In genomic region chr2:44399191-44399926, GRCm38 (mm10) we compare ENCODE assay signal across 20 mouse cellular contexts.
DNase-seq lines count a peak whose midpoint lies in the region; ATAC-seq and TF ChIP-seq lines count a peak whose summit lies in the region.
"Had no signal": no experiment of that assay in that cellular context is flagged by ENCODE, and none has a peak within 500 bp of the region (broad histone marks: within the 10 kb centered on the region; RNA-seq: fewer than 3 reads in every experiment).

No protein-coding gene starts in this region.

- H3K9me3 ChIP-seq in forebrain, embryonic 15.5 days: no peaks in the 10 kb centered on the region
- H3K9me3 ChIP-seq in forebrain, embryonic 11.5 days (ENCODE audit: control insufficient read depth, low read length): no peaks in the 10 kb centered on the region
- no peaks in the 10 kb centered on the region for H3K9me3 ChIP-seq in lung, embryonic 15.5 days
- H3K9me3 ChIP-seq: embryonic facial prominence, embryonic 13.5 days; limb, embryonic 15.5 days; liver, embryonic 15.5 days; midbrain, embryonic 12.5 days had no signal

- no peak for TF ChIP-seq CTCF in cerebellum, adult 2 months (IDR thresholded peaks at IDR 0.05; ENCODE audit: borderline replicate concordance, insufficient read depth, low read depth, low read length)

- no peak for DNase-seq in forebrain, embryonic 11.5 days (ENCODE audit: low spot score)
- no peak for DNase-seq in lung, postnatal 36 days
- DNase-seq in cerebellum, adult 2 months: peak; percentile 19 to 74
- peak; percentile 25 to 57 for DNase-seq in cerebellum, postnatal 25 days
- DNase-seq in embryo, embryonic 10.5 days (ENCODE audit: low spot score): no peak
- DNase-seq in thymus, postnatal 36 days: no peak
- DNase-seq: adrenal gland, adult 2 months; gastrocnemius, adult 2 months; kidney, adult 11 months; layer of hippocampus, adult 9-11 months; thymus, adult 18-20 months; thymus, postnatal 4 days had no signal

- no peak for TF ChIP-seq POLR2A in cerebellum, adult 2 months (IDR thresholded peaks at IDR 0.05; ENCODE audit: borderline replicate concordance, insufficient read depth, low read length)

- H3K4me1 ChIP-seq in forebrain, embryonic 15.5 days: peaks cover 18% of the 10 kb centered on the region; the same call in 1 of the 2 replicates
- no peaks in the 10 kb centered on the region for H3K4me1 ChIP-seq in forebrain, embryonic 11.5 days (replicated peaks; ENCODE audit: control insufficient read depth, insufficient read depth, low read length)
- peaks cover 13% of the 10 kb centered on the region for H3K4me1 ChIP-seq in lung, embryonic 15.5 days
- H3K4me1 ChIP-seq in cerebellum, adult 2 months (ENCODE audit: control insufficient read depth, insufficient read depth, low read length): no peaks in the 10 kb centered on the region; the same call in 1 of the 2 replicates
- H3K4me1 ChIP-seq: liver, embryonic 15.5 days had no signal

- no peaks in the 10 kb centered on the region for H3K27me3 ChIP-seq in forebrain, embryonic 15.5 days
- no peaks in the 10 kb centered on the region for H3K27me3 ChIP-seq in forebrain, embryonic 11.5 days (ENCODE audit: control insufficient read depth, insufficient read depth, low read length)
- H3K27me3 ChIP-seq in lung, embryonic 15.5 days: no peaks in the 10 kb centered on the region
- no peaks in the 10 kb centered on the region; the same call in 1 of the 2 replicates for H3K27me3 ChIP-seq in cerebellum, adult 2 months (ENCODE audit: control insufficient read depth, insufficient read depth, low read length)
- H3K27me3 ChIP-seq: embryonic facial prominence, embryonic 13.5 days; limb, embryonic 15.5 days; liver, embryonic 15.5 days; midbrain, embryonic 12.5 days had no signal

- H3K4me3 ChIP-seq in forebrain, embryonic 15.5 days: no peak overlapping the region
- no peak overlapping the region for H3K4me3 ChIP-seq in forebrain, embryonic 11.5 days (ENCODE audit: low read depth, low read length)
- no peak overlapping the region for H3K4me3 ChIP-seq in lung, embryonic 15.5 days
- no peak overlapping the region for H3K4me3 ChIP-seq in cerebellum, adult 2 months (replicated peaks; ENCODE audit: insufficient read depth, low read depth, low read length)
- H3K4me3 ChIP-seq: embryonic facial prominence, embryonic 13.5 days; erythroblast, embryonic 14.5 days; gastrocnemius, adult 2 months; limb, embryonic 15.5 days; liver, embryonic 15.5 days; midbrain, embryonic 12.5 days had no signal

- no peak overlapping the region for H3K9ac ChIP-seq in forebrain, embryonic 15.5 days (replicated peaks)
- H3K9ac ChIP-seq in forebrain, embryonic 11.5 days (ENCODE audit: low read length): no peak overlapping the region
- H3K9ac ChIP-seq in lung, embryonic 15.5 days: no peak overlapping the region
- H3K9ac ChIP-seq: embryonic facial prominence, embryonic 13.5 days; limb, embryonic 15.5 days; liver, embryonic 15.5 days; midbrain, embryonic 12.5 days had no signal

- no peaks in the 10 kb centered on the region for H3K36me3 ChIP-seq in forebrain, embryonic 15.5 days
- no peaks in the 10 kb centered on the region for H3K36me3 ChIP-seq in forebrain, embryonic 11.5 days (ENCODE audit: control insufficient read depth, insufficient read depth, low read length)
- no peaks in the 10 kb centered on the region for H3K36me3 ChIP-seq in lung, embryonic 15.5 days
- H3K36me3 ChIP-seq: embryonic facial prominence, embryonic 13.5 days; limb, embryonic 15.5 days; liver, embryonic 15.5 days; midbrain, embryonic 12.5 days had no signal

- H3K27ac ChIP-seq in forebrain, embryonic 15.5 days (replicated peaks): peak overlapping the region; percentile 50; the same call in 1 of the 2 replicates
- H3K27ac ChIP-seq in forebrain, embryonic 11.5 days (ENCODE audit: low read depth, low read length): no peak overlapping the region
- H3K27ac ChIP-seq in lung, embryonic 15.5 days: 0 out of 2 replicates have a peak overlapping the region, but pooled peaks have one; percentile 11
- no peak overlapping the region for H3K27ac ChIP-seq in cerebellum, adult 2 months (ENCODE audit: insufficient read depth, low read length)
- H3K27ac ChIP-seq: embryonic facial prominence, embryonic 13.5 days; gastrocnemius, adult 2 months; kidney, postnatal 0 days; limb, embryonic 15.5 days; liver, embryonic 15.5 days; midbrain, embryonic 12.5 days had no signal

- no peak overlapping the region for H3K4me2 ChIP-seq in forebrain, embryonic 15.5 days (replicated peaks)
- no peak overlapping the region for H3K4me2 ChIP-seq in forebrain, embryonic 11.5 days (ENCODE audit: low read depth, low read length, severe bottlenecking)
- H3K4me2 ChIP-seq in lung, embryonic 15.5 days: no peak overlapping the region
- H3K4me2 ChIP-seq: embryonic facial prominence, embryonic 13.5 days; limb, embryonic 15.5 days; liver, embryonic 15.5 days; midbrain, embryonic 12.5 days had no signal

- ATAC-seq in forebrain, embryonic 15.5 days (replicated peaks): peak; percentile 63; the same call in 1 of the 2 replicates
- no peak for ATAC-seq in forebrain, embryonic 11.5 days (replicated peaks; ENCODE audit: low FRiP score)
- ATAC-seq in lung, embryonic 15.5 days (ENCODE audit: borderline replicate concordance, extremely low read depth, low FRiP score, low TSS enrichment): no peak

Comparison
In these comparisons a context has a peak if more than half of its experiments do, and no peak if none do; other contexts are left out.
1. H3K27ac ChIP-seq: peak in forebrain, embryonic 15.5 days (single experiment) and lung, embryonic 15.5 days (single experiment); none in forebrain, embryonic 11.5 days (single experiment) and cerebellum, adult 2 months (single experiment).
2. DNase-seq: peak in cerebellum, adult 2 months (2 of 2) and cerebellum, postnatal 25 days (2 of 2); none in forebrain, embryonic 11.5 days (single experiment), lung, postnatal 36 days (single experiment), embryo, embryonic 10.5 days (single experiment) and thymus, postnatal 36 days (0 of 2).